Mouse (Mus musculus): Measurements from ENCODE around the gene Gm42906. TPM values are rescaled to one million over a fixed set of nuclear protein-coding genes. Genes with fewer than 3 reads are reported as not detected.

The Gm42906 gene
- total and polyA plus RNA-seq, 2 experiments from 2014 or later: not detected

GRCm38 (mm10) chr5:151129762-151130161 is 298.2 kb downstream of the Gm42906 start:
- TF ChIP-seq CTCF (IDR thresholded peaks at IDR 0.05; ENCODE audit: low read depth): no peak
- Histone ChIP-seq H3K9me3 (ENCODE audit: low read length) (no peaks in the 10 kb centered on the region), H3K4me2 (ENCODE audit: low read depth, low read length) (no peak overlapping the region), H3K27ac (no peak overlapping the region), H3K27me3 (ENCODE audit: insufficient read depth, low read length) (no peaks in the 10 kb centered on the region), H3K4me1 (ENCODE audit: insufficient read depth, low read length) (no peaks in the 10 kb centered on the region), H3K9ac (replicated peaks; ENCODE audit: low read length) (no peak overlapping the region), H3K4me3 (ENCODE audit: low read length) (no peak overlapping the region), H3K36me3 (ENCODE audit: insufficient read depth, low read length) (no peaks in the 10 kb centered on the region)
- ATAC-seq (no peak), DNase-seq (ENCODE audit: low spot score) (no peak)
- 81% methylated on average over 2 of the region's 2 CpGs for WGBS

DNA sequence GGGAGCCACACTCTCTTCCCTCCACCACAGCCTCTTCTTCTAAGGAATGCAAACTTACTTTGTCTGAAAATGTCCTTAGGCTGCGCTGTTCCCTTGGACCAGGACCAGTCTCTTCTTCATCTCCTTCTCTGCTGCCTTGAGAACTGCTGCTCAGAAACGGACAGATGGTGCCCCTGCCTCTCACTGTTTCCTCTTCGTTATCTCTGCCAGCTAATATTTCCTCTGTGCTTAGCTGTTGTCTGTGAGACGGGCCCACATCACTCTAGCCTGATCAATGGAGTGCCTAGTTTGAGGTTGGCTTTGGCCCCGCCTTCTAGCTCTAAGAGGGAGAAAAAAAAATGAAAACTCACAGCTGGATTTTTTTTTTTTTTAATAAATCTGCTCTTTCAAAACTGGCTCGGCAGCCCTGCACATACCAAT is 300.7 kb downstream of the Gm42906 start:
- ATAC-seq (no peak), DNase-seq (ENCODE audit: low spot score) (peak; percentile 14)
- Histone ChIP-seq H3K4me3 (ENCODE audit: low read length) (no peak overlapping the region), H3K36me3 (ENCODE audit: insufficient read depth, low read length) (no peaks in the 10 kb centered on the region), H3K27me3 (ENCODE audit: insufficient read depth, low read length) (no peaks in the 10 kb centered on the region), H3K4me2 (ENCODE audit: low read depth, low read length) (peak overlapping the region; percentile 31), H3K9ac (replicated peaks; ENCODE audit: low read length) (no peak overlapping the region), H3K4me1 (ENCODE audit: insufficient read depth, low read length) (no peaks in the 10 kb centered on the region), H3K9me3 (ENCODE audit: low read length) (no peaks in the 10 kb centered on the region), H3K27ac (no peak overlapping the region)
- WGBS: 46% methylated on average over 6 of the region's 6 CpGs
- no peak for TF ChIP-seq CTCF (IDR thresholded peaks at IDR 0.05; ENCODE audit: low read depth)

- Histone ChIP-seq H3K9me3 (ENCODE audit: low read length) (no peaks in the 10 kb centered on the region), H3K27me3 (ENCODE audit: insufficient read depth, low read length) (no peaks in the 10 kb centered on the region), H3K9ac (replicated peaks; ENCODE audit: low read length) (no peak overlapping the region), H3K4me1 (ENCODE audit: insufficient read depth, low read length) (no peaks in the 10 kb centered on the region), H3K4me3 (ENCODE audit: low read length) (no peak overlapping the region), H3K4me2 (ENCODE audit: low read depth, low read length) (peak overlapping the region; percentile 31), H3K27ac (no peak overlapping the region), H3K36me3 (ENCODE audit: insufficient read depth, low read length) (no peaks in the 10 kb centered on the region)
- DNase-seq (ENCODE audit: low spot score) (no peak), ATAC-seq (no peak)
- WGBS: 61% methylated on average over 10 of the region's 10 CpGs
- no peak for TF ChIP-seq CTCF (IDR thresholded peaks at IDR 0.05; ENCODE audit: low read depth)
Observed at GRCm38 (mm10) chr5:151126608-151127005, 301.4 kb downstream of the Gm42906 start.

- no peak for TF ChIP-seq CTCF (IDR thresholded peaks at IDR 0.05; ENCODE audit: low read depth)
- Histone ChIP-seq H3K9ac (replicated peaks; ENCODE audit: low read length) (no peak overlapping the region), H3K27ac (no peak overlapping the region), H3K4me1 (ENCODE audit: insufficient read depth, low read length) (no peaks in the 10 kb centered on the region), H3K4me2 (ENCODE audit: low read depth, low read length) (peak overlapping the region; percentile 31), H3K27me3 (ENCODE audit: insufficient read depth, low read length) (no peaks in the 10 kb centered on the region), H3K4me3 (ENCODE audit: low read length) (no peak overlapping the region), H3K36me3 (ENCODE audit: insufficient read depth, low read length) (no peaks in the 10 kb centered on the region), H3K9me3 (ENCODE audit: low read length) (no peaks in the 10 kb centered on the region)
- 46% methylated on average over 6 of the region's 6 CpGs for WGBS
- peak; percentile 30 for DNase-seq (ENCODE audit: low spot score)
- ATAC-seq: no peak
Observed at GRCm38 (mm10) chr5:151125985-151126607, 301.9 kb downstream of the Gm42906 start.

GRCm38 (mm10) chr5:151117846-151118245 is 310.1 kb downstream of the Gm42906 start:
- no peak overlapping the region for H3K27ac ChIP-seq
- no peak overlapping the region for H3K9ac ChIP-seq (replicated peaks; ENCODE audit: low read length)
- H3K36me3 ChIP-seq (ENCODE audit: insufficient read depth, low read length): no peaks in the 10 kb centered on the region
- WGBS: 94% methylated on average over 2 of the region's 2 CpGs
- no peak overlapping the region for H3K4me2 ChIP-seq (ENCODE audit: low read depth, low read length)
- no peak overlapping the region for H3K4me3 ChIP-seq (ENCODE audit: low read length)
- no peak for TF ChIP-seq CTCF (IDR thresholded peaks at IDR 0.05; ENCODE audit: low read depth)
- no peaks in the 10 kb centered on the region for H3K4me1 ChIP-seq (ENCODE audit: insufficient read depth, low read length)
- H3K9me3 ChIP-seq (ENCODE audit: low read length): no peaks in the 10 kb centered on the region
- DNase-seq (ENCODE audit: low spot score) (no peak), ATAC-seq (no peak)
- H3K27me3 ChIP-seq (ENCODE audit: insufficient read depth, low read length): no peaks in the 10 kb centered on the region

DNA sequence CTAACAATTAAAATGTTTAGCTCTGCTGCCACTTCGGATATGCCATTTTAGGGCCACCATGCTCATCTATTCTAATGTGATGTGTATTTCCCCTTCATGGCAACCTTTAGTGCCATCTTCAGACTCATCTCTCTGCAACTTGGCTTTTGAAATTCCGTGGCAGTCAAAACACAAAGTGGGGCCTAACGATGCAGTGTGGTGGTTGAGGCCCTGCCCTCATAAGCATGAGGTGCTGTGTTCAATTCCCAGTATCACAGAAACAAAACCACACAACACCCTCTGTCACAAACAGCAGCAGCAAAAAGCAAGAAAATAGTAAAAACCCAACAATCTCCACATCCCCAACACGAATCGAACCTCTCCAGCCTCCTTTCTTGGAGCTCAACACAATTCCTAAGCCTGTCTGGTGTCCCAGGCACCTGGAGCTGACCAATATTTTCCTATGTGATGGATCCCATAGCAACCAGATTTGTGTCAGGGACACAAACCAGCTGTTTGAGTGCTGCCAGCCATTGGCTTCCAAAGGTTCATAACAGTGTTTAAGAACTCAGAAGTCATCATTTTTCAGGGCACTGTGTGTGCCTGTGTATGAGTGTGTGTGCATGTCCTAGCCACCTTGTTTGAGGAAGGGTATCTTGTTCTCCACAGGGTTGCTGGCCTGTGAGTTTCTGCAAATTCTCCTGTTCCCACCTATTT is 311.6 kb downstream of the Gm42906 start:
- Histone ChIP-seq H3K36me3 (ENCODE audit: insufficient read depth, low read length) (no peaks in the 10 kb centered on the region), H3K9me3 (ENCODE audit: low read length) (no peaks in the 10 kb centered on the region), H3K4me3 (ENCODE audit: low read length) (no peak overlapping the region), H3K27me3 (ENCODE audit: insufficient read depth, low read length) (no peaks in the 10 kb centered on the region), H3K4me2 (ENCODE audit: low read depth, low read length) (no peak overlapping the region), H3K4me1 (ENCODE audit: insufficient read depth, low read length) (no peaks in the 10 kb centered on the region), H3K9ac (replicated peaks; ENCODE audit: low read length) (no peak overlapping the region), H3K27ac (no peak overlapping the region)
- WGBS: 91% methylated on average over 5 of the region's 5 CpGs
- ATAC-seq (no peak), DNase-seq (ENCODE audit: low spot score) (no peak)
- TF ChIP-seq CTCF (IDR thresholded peaks at IDR 0.05; ENCODE audit: low read depth): no peak

DNA sequence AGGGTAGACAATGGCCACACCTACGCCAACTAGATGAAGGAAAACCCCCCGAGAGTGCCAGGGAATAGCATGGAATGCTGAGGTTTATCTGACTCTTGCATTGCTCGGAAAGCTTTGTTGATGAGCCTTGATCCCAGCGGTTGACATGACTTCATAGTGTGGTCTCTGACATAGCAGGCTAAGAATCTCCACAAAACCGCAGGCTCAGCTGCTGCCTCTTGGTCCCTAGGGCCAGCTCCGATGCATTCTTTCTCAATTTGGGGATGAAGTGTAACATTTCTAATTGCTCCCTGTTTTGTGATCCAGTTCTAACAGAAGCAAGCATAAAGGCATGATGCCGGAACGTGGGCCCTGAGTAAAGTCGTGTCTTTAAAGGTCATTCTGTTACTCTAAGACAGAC is 315.2 kb downstream of the Gm42906 start:
- Histone ChIP-seq H3K36me3 (ENCODE audit: insufficient read depth, low read length) (no peaks in the 10 kb centered on the region), H3K27ac (no peak overlapping the region), H3K9me3 (ENCODE audit: low read length) (no peaks in the 10 kb centered on the region), H3K4me2 (ENCODE audit: low read depth, low read length) (no peak overlapping the region), H3K4me3 (ENCODE audit: low read length) (no peak overlapping the region), H3K27me3 (ENCODE audit: insufficient read depth, low read length) (no peaks in the 10 kb centered on the region), H3K9ac (replicated peaks; ENCODE audit: low read length) (no peak overlapping the region), H3K4me1 (ENCODE audit: insufficient read depth, low read length) (0 out of 2 replicates have a peak, but pooled peaks cover 3% of the 10 kb centered on the region)
- ATAC-seq: no peak
- no peak for DNase-seq (ENCODE audit: low spot score)
- TF ChIP-seq CTCF (IDR thresholded peaks at IDR 0.05; ENCODE audit: low read depth): no peak
- WGBS: 83% methylated on average over 9 of the region's 9 CpGs
